Mouse (Mus musculus) retina, postnatal 1 day (tissue): Measurements from ENCODE around the gene Slf2.

Experiments
- DNase-seq: peaks from one replicate; pipeline ENCODE4 v3.0.0-alpha.2; 2012

The Slf2 gene

DNA sequence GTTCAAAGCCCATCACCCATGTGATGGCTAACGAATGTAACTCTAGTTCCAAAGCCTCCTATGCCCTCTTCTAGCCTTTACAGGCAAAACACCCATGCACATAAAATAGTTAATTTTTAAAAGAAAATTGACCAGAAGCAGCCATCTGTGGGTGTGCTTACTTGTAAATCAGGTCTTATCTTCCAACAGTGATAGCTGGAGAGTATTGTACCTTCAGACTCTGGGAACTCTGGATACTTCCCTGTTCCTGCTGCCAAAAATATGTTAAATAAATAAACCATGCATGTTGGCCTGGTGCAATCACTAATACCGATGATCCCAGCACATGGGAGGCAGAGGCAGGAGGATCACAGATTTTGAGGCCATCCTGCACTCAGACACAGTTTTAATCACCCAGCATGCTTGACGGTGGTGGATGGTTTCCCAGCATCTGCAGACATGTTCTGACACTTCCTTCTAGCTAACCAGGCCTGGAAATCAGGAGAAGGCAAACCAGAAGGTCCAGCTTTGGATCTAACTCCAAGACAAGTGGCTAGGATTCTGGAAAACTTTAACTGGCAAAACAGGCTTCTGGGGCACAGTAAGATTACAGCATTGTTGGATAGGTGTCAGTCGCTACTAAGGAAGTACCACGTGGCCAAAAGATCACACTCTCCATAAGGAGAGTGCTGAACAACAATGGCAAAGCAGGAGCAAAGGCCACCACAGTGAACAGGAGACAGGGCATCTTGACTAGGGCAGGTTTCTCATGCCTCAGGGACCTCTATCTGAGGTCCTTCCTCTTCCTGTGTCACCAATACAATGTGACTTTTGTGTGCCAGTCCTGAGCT is 54.4 kb downstream of the Slf2 start:
- DNase-seq = no peak

DNA sequence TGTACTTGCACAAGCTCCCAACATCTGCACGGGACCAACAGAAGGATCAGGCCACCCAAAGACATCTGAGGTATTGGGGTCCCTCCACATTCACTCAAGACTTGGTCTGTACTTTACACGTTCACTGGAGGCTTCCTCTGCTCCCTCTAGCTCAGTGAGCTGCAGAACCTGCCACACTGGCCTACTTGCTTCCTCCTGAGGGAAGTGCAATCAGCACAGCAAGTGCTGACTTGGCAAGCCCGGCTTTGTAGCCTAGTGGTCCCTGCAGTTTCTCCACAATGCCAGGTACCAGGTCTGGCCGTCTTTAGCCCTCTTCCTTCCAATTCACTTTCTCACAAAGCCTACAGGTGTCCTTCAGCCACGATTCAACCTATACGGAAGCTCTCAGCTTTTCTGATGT is 56.1 kb downstream of the Slf2 start:
- DNase-seq = no peak

DNA sequence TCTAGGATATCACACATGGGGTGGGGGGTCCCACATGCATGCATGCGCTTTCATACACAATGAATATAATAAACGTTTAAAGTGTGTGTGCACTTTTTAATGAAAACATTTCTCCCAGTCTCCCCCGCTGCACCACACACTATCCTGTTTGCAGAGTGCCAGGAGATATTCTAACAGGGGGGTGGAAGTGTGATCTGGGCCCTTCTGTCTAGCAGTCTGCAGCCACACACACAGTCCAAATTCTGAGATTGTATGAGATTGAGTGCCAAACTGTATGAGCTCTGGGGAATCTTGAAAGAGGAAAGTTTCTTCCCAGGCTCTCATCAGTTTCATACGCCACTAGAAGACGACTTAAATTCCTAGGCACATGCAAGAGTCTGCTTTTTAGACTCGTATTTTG is 56.9 kb downstream of the Slf2 start:
- DNase-seq = no peak

DNA sequence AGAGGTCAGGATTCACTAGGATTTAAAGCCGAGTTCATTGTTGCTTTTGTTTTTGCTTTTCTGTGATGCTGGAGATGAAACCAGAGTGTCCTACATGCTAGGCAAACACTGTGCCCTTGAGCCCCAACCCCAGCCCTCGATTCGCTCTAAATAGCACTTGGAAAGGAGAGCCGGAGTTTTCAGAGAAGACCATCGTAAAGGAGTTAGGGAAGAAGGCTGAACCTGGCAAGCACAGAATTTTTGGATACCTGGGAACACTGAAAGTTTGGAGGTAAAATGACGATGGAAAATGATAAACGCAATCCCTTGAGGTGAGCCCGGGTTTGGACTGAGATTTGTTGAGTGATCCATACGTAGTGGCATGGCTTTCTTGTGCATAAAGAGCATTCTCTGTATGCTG is 57.4 kb downstream of the Slf2 start:
- DNase-seq = no peak

DNA sequence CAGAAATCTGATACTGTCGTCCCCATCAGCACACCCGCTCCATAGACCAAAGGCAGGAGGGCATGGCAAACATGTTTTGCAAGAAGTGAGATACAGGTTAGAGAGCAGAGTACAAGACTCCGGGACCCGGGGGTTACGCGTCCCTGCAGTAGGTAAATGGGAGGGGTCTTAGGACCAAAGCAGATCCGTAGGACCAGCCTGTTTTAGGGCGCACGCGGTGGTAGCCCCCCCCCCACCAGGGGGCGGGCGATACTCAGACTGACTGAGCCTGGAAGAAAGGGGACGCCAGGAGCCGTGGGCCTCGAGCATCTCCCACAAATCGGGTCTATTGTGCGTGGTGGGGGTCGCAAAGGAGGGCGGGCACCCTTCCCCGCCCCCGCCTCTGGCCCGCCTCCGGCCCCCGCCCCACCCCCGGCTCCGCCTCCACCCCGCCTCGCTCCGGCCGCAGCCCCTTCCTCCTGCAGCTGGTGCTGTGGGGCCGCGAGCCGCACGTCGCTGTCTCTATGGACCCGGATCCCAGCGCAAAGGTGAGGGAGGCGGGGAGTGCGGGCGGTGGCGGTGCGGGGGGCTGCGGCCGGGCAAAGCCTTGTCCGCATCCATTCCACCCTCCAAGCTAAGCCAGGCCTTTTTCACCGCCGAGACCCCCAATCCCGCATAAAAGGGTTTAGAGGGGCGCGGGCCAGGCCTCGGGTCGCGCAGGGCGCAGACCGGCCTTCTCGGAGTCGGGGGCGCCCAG is 58.0 kb downstream of the Slf2 start, which contains the start of gene Sema4g:
Gene Sema4g, plus strand, starts transcription at position 271 of the 736 bp plus-strand sequence.
- DNase-seq = peak; percentile 77

DNA sequence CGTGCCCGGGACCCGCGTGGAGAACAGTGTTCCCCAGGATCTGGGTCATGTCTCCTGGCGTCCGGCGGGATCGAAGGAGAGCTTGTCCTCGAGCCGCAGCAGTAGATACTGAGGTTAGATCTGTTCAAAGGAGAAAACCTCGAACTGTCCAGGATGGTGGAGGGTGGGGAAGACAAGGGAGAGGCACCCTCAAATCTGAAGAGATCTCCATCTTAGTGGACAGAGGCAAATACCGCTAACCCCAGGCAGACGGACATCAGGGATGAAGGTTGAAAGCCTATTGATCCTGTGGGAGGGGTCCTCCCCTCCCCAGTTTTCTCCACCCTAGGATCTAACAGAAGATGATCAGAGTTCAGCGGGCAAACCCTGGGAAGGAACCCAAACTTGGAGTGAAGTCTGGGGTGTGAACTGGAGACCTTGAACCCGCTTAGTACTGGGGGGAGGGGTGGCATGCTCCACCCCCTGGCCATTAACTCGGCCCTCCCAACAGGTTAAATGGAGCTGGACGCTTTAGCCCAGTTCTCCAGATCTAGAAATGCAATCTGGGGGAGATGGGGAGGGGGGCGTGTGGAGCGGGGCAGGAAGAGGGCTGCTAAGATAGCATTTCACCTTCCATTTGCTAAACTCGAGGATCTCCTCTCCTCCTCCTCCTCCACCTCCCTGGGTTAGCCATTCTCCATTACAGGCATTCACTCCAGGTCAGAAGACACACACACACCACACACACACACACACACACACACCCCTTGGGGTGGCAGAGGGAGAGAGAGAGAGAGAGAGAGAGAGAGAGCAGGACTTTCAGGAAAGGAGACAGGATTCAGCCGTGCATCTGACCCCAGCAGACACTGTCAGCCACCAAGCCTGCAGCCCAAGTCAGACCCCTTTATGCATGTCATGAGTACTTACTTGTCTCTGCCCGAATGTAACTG is 58.9 kb downstream of the Slf2 start:
- peak; percentile 48 for DNase-seq

DNA sequence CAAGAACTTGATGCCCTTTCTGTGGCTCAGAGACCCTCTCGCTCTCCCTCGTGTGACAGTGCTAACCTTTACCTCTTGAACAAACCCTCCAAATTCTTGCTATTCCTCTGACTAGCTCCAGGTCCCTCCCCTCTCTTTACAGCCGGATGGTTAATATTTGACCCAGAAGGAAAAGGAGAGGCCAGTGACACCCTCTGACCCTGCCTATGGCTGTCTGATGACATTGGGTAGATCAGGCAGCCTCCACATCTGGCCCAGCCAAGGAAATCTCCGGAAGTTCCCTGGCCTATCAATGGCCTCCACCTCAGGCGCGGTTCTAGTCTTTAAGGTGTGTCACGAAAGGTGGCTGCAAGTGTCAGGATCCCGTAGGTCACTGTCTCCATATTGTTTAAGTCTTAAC is 60.1 kb downstream of the Slf2 start:
- DNase-seq = no peak

DNA sequence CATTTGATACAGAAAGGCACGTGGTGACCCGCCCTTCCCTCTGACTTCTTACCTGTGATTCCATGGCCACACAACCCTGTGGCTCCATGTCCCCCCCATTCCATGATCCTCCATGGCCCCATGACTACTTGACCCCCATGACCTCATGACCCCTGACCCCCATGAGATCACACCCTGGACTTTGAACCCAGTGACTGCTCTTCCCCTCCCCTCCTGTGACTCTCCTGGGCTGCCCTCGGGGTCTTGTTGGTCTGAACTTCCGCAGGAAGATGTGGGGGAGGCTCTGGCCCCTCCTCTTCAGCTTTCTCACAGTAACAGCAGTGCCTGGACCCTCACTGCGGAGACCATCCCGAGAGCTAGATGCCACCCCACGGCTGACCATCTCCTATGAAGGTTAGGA is 61.3 kb downstream of the Slf2 start:
- DNase-seq = no peak

DNA sequence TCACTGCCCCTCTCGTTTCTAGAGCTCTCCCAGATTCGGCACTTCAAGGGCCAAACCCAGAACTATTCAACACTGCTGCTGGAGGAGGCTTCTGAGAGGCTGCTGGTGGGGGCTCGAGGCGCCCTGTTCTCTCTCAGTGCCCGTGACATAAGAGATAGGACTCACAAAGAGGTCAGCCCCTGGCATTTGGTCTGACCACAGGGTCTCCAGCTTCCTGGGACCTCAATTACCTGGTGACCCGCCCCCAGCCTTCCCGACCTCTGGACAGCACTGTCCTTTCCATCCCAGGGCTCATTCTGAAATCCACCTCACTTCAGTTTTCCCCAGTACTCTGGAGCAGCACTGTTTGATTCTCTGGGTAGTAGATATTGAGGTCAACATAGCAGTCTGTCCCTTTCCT is 61.8 kb downstream of the Slf2 start:
- DNase-seq = no peak

DNA sequence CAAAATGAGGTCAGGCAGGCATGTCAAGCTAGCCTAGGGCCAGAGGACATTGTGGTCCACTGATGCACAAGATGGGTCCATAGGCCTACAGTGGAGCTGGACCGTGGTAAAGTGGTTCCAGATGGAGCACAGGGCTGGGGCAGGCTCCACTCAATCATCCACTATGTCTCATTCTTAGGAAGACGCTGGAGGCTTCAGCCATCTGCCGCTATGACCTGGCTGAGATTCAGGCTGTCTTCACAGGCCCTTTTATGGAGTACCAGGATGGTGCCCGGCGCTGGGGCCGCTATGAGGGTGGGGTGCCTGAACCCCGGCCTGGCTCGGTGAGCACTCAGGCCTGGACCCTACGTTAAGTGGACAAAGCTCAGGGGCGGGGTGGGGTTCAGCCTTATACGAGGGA is 66.8 kb downstream of the Slf2 start:
- DNase-seq = peak; percentile 27

DNA sequence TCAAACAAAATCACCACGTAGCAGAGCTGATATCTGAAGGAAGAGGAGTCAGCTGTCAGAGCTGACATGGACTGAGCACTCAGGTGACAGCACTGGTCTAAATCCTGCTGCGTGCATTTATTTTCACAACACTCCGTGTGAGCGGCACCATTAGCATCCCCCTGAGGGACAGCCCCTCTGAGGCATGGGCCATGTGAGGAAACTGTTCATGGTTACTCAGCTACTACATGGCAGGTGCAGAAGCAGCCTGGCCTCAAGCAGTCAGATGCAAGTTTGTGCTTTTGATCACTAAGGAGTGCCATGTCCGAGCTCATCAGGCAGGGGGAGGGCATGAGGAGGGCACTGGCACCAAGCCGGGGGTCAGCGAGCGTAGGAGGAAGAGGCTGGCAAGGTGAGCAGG is 68.7 kb downstream of the Slf2 start:
- no peak for DNase-seq

DNA sequence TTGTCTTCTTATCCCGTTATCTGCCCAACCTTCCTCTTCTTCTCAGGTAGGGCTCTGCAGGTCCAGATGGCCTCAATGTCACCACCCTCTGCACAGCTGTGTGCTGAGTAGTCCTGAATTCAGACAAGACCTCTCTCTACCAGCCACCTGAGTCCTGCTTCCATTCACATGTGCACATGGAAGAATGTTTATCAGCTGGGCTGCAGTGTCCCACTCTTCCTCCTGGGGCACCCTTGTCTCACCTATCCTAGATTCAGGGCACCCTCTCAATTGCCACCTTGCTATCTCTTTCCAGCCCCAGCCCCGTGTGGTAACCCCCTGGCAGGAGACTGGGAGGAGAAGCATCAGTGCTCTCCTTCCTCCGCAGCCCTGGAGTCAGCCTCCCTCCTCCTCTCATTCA is 71.3 kb downstream of the Slf2 start:
- DNase-seq = no peak

DNA sequence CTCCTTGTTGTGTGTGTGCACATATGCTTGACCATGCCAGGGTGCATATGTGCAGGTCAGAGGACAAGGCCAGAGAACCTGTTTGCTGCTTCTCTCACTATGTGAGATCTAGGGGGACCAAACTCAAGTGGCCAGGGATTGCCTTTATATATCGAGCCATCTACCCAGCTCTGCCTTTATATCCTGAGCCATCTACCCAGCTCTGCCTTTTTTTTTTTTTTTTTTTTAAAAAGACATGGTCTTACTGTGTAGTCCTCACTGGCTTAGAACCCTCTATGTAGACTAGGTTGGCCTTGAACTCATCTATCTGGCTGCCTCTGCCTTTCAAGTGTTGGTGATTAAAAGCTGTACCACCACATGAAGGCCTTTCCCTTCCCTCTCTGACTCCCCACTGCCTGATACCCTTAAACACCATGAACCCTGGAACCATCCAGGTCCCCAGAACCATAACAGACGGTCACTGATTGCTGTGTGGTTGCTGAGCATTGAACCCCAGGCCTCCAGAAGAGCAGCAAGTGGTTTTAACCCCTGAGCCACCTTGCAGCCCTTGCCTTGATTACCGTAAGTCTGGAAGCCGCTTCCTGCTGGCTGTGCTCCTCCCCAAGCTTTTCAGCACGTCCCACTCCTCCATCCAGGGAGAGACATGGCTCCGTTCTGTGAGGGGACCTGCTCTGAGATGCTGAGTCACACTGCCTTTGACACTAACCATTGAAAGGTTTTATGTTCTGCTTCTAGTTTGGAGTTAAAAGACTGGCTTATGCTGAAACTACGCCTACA is 73.0 kb downstream of the Slf2 start:
- DNase-seq = no peak

DNA sequence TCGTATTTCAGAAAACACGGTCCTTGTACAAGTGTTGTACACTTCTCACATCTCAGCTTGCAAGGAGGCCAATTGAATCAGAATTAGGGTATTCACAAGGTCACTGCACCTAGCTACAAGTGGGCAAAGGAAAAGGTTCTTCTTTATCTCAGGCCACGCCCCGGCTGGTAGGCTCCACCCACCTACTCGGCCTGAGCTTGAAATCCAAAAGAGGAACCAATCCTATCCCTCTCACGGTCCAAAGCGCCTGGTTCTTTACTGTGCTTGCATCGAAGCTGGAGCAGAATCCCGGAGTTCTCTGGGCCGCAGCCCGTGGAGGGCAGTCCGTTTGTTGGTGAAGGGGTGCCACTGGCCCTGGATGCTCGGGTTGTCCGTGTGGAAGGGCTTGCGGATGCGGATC is 74.5 kb downstream of the Slf2 start, which contains the start of gene Twnk:
Gene Twnk, plus strand, starts transcription at position 220 of the 400 bp plus-strand sequence.
- DNase-seq = peak; percentile 46

DNA sequence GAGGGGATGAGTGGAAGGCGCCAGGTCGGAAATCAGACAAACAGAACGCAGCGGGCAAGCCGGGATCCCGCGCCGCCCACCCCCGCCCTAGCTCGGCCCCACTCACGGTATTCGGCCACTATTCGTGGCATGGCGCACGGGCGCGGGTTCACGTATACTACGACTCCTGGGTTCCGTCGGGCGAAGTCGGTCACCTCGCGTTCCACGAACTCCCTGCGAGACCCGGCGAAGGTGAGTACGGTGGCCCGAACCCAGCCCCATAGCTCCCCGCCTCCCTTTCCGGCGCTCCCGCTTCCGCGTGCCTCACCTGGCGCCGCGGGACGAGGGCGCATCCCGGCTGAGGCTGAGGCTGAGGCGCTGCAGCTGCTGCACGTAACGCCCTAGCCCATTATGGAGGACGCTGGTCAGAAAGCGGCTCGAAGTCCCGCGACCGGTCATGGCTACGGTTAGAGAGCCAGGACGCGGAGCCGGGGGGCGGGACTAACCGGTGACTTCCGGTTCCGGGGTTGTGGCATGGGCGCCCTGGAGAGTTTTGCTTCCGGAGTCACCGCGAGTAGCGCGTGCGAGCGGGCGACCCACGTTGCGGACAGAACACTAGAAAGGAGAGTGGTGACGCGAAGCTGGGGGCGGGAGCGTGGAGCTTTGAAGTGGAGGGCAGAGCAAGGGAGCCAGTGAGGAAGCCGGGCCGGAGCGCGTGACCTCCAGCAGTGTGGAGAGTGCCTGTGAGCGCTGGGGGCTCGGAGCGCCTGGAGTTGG is 75.2 kb downstream of the Slf2 start, which contains the start of gene Mrpl43:
Gene Mrpl43, minus strand, starts transcription at position 486 of the 756 bp plus-strand sequence.
- DNase-seq = peak; percentile 97

DNA sequence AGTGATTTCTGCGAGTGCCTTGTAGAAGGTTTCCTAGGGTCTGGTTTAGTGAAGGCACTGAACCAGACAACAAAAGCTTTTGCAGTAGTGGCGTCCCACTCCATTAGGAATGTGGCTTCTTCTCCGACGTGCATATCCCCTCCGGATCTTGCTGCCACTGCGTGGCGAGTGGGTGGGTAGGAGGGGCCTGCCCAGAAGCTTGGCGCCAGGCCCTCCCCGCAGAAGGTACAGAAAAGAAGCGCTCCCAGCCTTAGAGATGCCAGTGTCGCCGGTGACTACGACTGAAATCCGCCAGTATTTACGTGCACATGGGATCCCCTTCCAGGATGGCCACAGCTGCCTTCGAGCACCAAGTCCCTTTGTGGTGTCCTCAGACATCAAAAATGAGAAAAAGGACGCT is 76.1 kb downstream of the Slf2 start:
- no peak for DNase-seq

DNA sequence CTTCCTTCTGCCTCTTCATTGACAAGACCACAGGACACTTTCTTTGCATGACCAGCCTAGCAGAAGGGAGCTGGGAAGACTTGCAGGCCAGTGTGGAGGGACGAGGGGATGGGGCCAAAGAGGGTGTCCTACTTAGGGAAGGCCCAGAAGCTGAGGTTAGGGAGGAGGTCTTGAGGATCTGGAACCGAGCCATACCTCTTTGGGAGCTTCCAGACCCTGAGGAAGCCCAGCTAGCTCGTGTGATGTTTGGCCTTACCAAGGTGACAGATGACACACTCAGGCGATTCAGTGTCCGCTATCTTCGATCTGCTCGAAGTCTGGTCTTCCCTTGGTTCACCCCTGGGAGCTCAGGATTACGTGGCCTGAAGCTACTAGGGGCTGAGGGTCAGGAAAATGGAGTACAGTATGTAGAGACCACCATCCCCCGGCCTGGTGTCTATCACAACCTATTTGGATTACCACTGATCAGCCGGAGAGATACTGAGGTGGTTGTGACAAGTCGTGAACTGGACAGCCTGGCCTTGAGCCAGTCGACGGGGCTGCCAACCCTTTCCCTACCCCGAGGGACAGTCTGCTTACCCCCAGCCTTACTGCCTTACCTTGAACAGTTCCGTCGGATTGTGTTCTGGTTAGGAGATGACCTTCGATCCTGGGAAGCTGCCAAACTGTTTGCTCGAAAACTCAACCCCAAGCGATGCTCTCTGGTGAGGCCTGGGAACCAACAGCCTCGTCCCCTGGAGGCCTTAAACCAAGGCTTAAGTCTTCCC is 76.7 kb downstream of the Slf2 start:
- DNase-seq = no peak

DNA sequence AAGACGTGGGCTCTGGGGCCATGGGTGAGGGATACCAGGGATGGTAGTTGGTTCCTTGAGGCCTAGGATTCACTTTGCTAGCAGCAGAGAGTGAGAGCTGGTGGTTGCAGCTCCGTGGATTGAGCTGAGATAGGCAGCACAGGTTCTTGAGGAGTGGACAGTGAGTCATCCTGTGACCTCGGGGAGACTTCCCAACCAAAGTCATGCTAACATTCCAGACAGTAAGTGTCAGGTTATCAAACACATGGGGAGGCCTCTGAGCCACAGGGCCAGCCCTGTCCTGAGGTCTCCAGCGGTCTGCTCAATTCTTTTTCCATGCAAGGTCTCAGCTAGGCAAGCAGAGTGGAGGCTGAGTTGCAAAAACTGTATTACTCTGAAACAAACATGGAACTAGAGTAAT is 79.7 kb downstream of the Slf2 start:
- DNase-seq = no peak

DNA sequence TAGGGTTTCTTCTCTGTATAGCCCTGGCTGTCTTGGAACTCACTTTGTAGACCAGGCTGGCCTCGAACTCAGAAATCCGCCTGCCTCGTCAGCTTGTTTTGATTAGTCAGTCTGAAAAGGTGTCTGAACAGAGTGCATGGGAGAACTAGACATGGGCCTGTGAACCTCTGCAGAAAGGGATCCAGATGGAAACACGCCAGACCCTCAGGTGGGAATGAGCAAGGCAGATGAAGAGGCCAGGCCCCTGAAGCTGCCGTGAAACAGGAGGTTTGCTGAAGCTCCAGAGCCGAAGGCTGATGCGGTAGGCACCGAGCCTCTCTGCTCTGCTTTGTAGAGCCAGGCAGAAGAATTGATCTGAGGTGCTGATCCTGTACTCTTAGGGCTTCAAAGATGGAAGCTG is 81.3 kb downstream of the Slf2 start:
- DNase-seq = no peak

DNA sequence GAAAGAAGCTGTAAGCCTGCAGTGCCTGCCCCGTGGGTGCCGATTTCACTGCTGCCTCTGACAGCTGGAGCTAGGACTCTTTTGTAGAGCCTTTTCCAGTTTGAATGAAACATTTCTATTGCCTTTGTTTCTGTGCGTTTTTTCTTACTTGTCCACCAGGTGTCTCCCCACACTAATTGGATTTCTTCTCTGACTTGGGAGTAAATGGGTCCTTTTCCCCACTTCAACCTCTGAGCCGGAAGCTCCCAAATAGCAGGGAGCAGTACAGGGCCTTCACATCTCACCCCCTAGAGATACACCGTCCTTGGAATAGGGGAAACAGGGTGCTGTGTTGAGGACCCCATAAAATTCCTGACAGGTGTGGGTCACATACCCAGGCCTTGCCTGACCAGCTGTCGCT is 81.7 kb downstream of the Slf2 start:
- DNase-seq = peak; percentile 77
